Mouse (Mus musculus): Measurements from ENCODE around the gene U2af1.

- no peak for TF ChIP-seq CTCF (IDR thresholded peaks at IDR 0.05; ENCODE audit: control insufficient read depth, insufficient read depth, insufficient read length)
- TF ChIP-seq FOSL1 (IDR thresholded peaks at IDR 0.05; ENCODE audit: insufficient read depth, low read length, poor library complexity, severe bottlenecking): no peak
- no peak for TF ChIP-seq USF1 (IDR thresholded peaks at IDR 0.05; ENCODE audit: low read depth)
Measured at GRCm38 (mm10) chr17:31662855-31663254, 4.2 kb upstream of the U2af1 start.
